Mouse (Mus musculus) bone marrow, adult 2 months (tissue): ENCODE data around the gene Map6.

ENCODE experiments used
- CTCF ChIP-seq: fragments of 200-500 bp; IDR thresholded peaks from 2 replicates; pipeline ENCODE4 v1.5.1; 2011; ENCODE audit warnings: low read length, control low read depth; ENCODE audit not compliant: control insufficient read depth, insufficient read depth
- POLR2A ChIP-seq: fragments of 200-500 bp; IDR thresholded peaks from 2 replicates; pipeline ENCODE4 v1.6.1; 2011; ENCODE audit warnings: low read depth, mild to moderate bottlenecking, control low read depth, low read length, borderline replicate concordance; ENCODE audit not compliant: control insufficient read depth

GRCm38 (mm10) chr7:99362137-99362536 lies 94.9 kb downstream of the Map6 start:
- TF ChIP-seq CTCF (no peak), POLR2A (no peak)
